Mouse (Mus musculus): ENCODE measurements around the gene Bard1.

DNA sequence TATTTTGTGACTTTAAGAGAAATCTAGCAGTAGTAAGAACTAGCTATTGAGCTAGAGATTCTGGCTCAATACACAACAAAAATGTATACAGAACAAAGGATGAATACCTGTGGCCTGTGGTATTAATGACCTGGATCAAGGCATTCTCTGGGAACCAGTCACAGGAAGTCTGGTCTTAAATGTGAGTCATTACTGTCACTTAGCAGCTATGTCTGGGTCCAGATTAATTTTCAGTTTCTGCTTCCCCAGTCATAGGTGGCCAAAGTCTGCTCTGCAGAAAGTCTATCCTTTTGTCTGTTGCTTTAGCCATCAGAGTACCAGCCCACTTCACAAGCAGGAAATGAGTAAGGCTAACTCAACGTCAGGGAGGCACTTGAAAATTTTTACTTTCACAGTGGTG lies 98.8 kb downstream of the Bard1 start:
- TF ChIP-seq CTCF (IDR thresholded peaks at IDR 0.05; ENCODE audit: low read depth) (no peak), EP300 (IDR thresholded peaks at IDR 0.05; ENCODE audit: low read depth) (no peak)
